Mouse (Mus musculus): ENCODE data around the gene Pde10a. TPM values are rescaled to one million over a fixed set of nuclear protein-coding genes. Genes with fewer than 3 reads are reported as not detected.

Gene Pde10a
- total and polyA plus RNA-seq, 2 experiments, result 0.28 to 0.56 TPM

GRCm38 (mm10) chr17:8815864-8816263, 290.7 kb downstream of the Pde10a start:
- no peak overlapping the region for H3K9ac ChIP-seq (ENCODE audit: low read depth, low read length)
- no peak for DNase-seq (ENCODE audit: extremely low read depth, low read depth, low spot score)
- no peaks in the 10 kb centered on the region for H3K36me3 ChIP-seq (ENCODE audit: control insufficient read depth, insufficient read depth, low read length)
- TF ChIP-seq POLR2A (IDR thresholded peaks at IDR 0.05; ENCODE audit: extremely low read depth, insufficient read depth, low read length) (no peak), CTCF (IDR thresholded peaks at IDR 0.05; ENCODE audit: low read depth, low read length) (no peak)
- H3K27me3 ChIP-seq (ENCODE audit: control insufficient read depth, insufficient read depth, low read length), result no peaks in the 10 kb centered on the region; the same call in 1 of the 2 replicates
- peaks cover 2% of the 10 kb centered on the region; the same call in 1 of the 2 replicates for H3K4me1 ChIP-seq (ENCODE audit: control insufficient read depth, insufficient read depth, low read length)
- WGBS, result 56% methylated on average over 5 of the region's 5 CpGs
- H3K79me2 ChIP-seq (ENCODE audit: control insufficient read depth, insufficient read depth, low read length), result no peaks in the 10 kb centered on the region
- H3K27ac ChIP-seq (replicated peaks; ENCODE audit: insufficient read depth, low read depth, low read length), result no peak overlapping the region
- no peak overlapping the region for H3K4me3 ChIP-seq (ENCODE audit: insufficient read depth, low read depth, low read length)

- Histone ChIP-seq H3K27me3 (ENCODE audit: control insufficient read depth, insufficient read depth, low read length) (no peaks in the 10 kb centered on the region; the same call in 1 of the 2 replicates), H3K36me3 (ENCODE audit: control insufficient read depth, insufficient read depth, low read length) (no peaks in the 10 kb centered on the region), H3K4me1 (ENCODE audit: control insufficient read depth, insufficient read depth, low read length) (peaks cover 2% of the 10 kb centered on the region; the same call in 1 of the 2 replicates), H3K27ac (replicated peaks; ENCODE audit: insufficient read depth, low read depth, low read length) (no peak overlapping the region), H3K79me2 (ENCODE audit: control insufficient read depth, insufficient read depth, low read length) (no peaks in the 10 kb centered on the region), H3K4me3 (ENCODE audit: insufficient read depth, low read depth, low read length) (no peak overlapping the region), H3K9ac (ENCODE audit: low read depth, low read length) (no peak overlapping the region)
- DNase-seq (ENCODE audit: extremely low read depth, low read depth, low spot score), result no peak
- no peak for TF ChIP-seq CTCF (IDR thresholded peaks at IDR 0.05; ENCODE audit: low read depth, low read length)
- TF ChIP-seq POLR2A (IDR thresholded peaks at IDR 0.05; ENCODE audit: extremely low read depth, insufficient read depth, low read length), result no peak
- 86% methylated on average over 13 of the region's 13 CpGs for WGBS
These were observed 293.5 kb downstream of the Pde10a start for GRCm38 (mm10) chr17:8818675-8819074.

- no peaks in the 10 kb centered on the region; the same call in 1 of the 2 replicates for H3K4me1 ChIP-seq (ENCODE audit: control insufficient read depth, insufficient read depth, low read length)
- H3K27ac ChIP-seq (replicated peaks; ENCODE audit: insufficient read depth, low read depth, low read length), result no peak overlapping the region
- no peaks in the 10 kb centered on the region for H3K36me3 ChIP-seq (ENCODE audit: control insufficient read depth, insufficient read depth, low read length)
- TF ChIP-seq CTCF (IDR thresholded peaks at IDR 0.05; ENCODE audit: low read depth, low read length), result no peak
- no peaks in the 10 kb centered on the region; the same call in 1 of the 2 replicates for H3K27me3 ChIP-seq (ENCODE audit: control insufficient read depth, insufficient read depth, low read length)
- 67% methylated on average over 7 of the region's 7 CpGs for WGBS
- H3K4me3 ChIP-seq (ENCODE audit: insufficient read depth, low read depth, low read length), result no peak overlapping the region
- no peaks in the 10 kb centered on the region for H3K79me2 ChIP-seq (ENCODE audit: control insufficient read depth, insufficient read depth, low read length)
- DNase-seq (ENCODE audit: extremely low read depth, low read depth, low spot score), result no peak
- no peak overlapping the region for H3K9ac ChIP-seq (ENCODE audit: low read depth, low read length)
These were observed 298.4 kb downstream of the Pde10a start for GRCm38 (mm10) chr17:8823548-8823947.

- no peak for DNase-seq (ENCODE audit: extremely low read depth, low read depth, low spot score)
- no peak overlapping the region for H3K9ac ChIP-seq (ENCODE audit: low read depth, low read length)
- no peaks in the 10 kb centered on the region for H3K27me3 ChIP-seq (ENCODE audit: control insufficient read depth, insufficient read depth, low read length)
- no peaks in the 10 kb centered on the region; the same call in 1 of the 2 replicates for H3K4me1 ChIP-seq (ENCODE audit: control insufficient read depth, insufficient read depth, low read length)
- H3K27ac ChIP-seq (replicated peaks; ENCODE audit: insufficient read depth, low read depth, low read length), result no peak overlapping the region
- no peak for TF ChIP-seq CTCF (IDR thresholded peaks at IDR 0.05; ENCODE audit: low read depth, low read length)
- no peak for TF ChIP-seq POLR2A (IDR thresholded peaks at IDR 0.05; ENCODE audit: extremely low read depth, insufficient read depth, low read length)
- no peak overlapping the region for H3K4me3 ChIP-seq (ENCODE audit: insufficient read depth, low read depth, low read length)
- no peaks in the 10 kb centered on the region for H3K79me2 ChIP-seq (ENCODE audit: control insufficient read depth, insufficient read depth, low read length)
- H3K36me3 ChIP-seq (ENCODE audit: control insufficient read depth, insufficient read depth, low read length), result no peaks in the 10 kb centered on the region
- 86% methylated on average over 9 of the region's 9 CpGs for WGBS
These were observed 302.0 kb downstream of the Pde10a start for GRCm38 (mm10) chr17:8827204-8827603.

GRCm38 (mm10) chr17:8831001-8831400, 305.8 kb downstream of the Pde10a start:
- TF ChIP-seq POLR2A (IDR thresholded peaks at IDR 0.05; ENCODE audit: extremely low read depth, insufficient read depth, low read length), result no peak
- TF ChIP-seq CTCF (IDR thresholded peaks at IDR 0.05; ENCODE audit: low read depth, low read length), result no peak
- Histone ChIP-seq H3K4me1 (ENCODE audit: control insufficient read depth, insufficient read depth, low read length) (no peaks in the 10 kb centered on the region; the same call in 1 of the 2 replicates), H3K27ac (replicated peaks; ENCODE audit: insufficient read depth, low read depth, low read length) (no peak overlapping the region), H3K36me3 (ENCODE audit: control insufficient read depth, insufficient read depth, low read length) (no peaks in the 10 kb centered on the region), H3K79me2 (ENCODE audit: control insufficient read depth, insufficient read depth, low read length) (no peaks in the 10 kb centered on the region), H3K9ac (ENCODE audit: low read depth, low read length) (no peak overlapping the region), H3K4me3 (ENCODE audit: insufficient read depth, low read depth, low read length) (no peak overlapping the region), H3K27me3 (ENCODE audit: control insufficient read depth, insufficient read depth, low read length) (no peaks in the 10 kb centered on the region)
- 87% methylated on average over 5 of the region's 5 CpGs for WGBS
- no peak for DNase-seq (ENCODE audit: extremely low read depth, low read depth, low spot score)

GRCm38 (mm10) chr17:8836292-8836691, 311.1 kb downstream of the Pde10a start:
- no peak for DNase-seq (ENCODE audit: extremely low read depth, low read depth, low spot score)
- H3K79me2 ChIP-seq (ENCODE audit: control insufficient read depth, insufficient read depth, low read length), result no peaks in the 10 kb centered on the region
- 0 out of 2 replicates have a peak, but pooled peaks cover 2% of the 10 kb centered on the region for H3K4me1 ChIP-seq (ENCODE audit: control insufficient read depth, insufficient read depth, low read length)
- no peak overlapping the region for H3K4me3 ChIP-seq (ENCODE audit: insufficient read depth, low read depth, low read length)
- H3K27ac ChIP-seq (replicated peaks; ENCODE audit: insufficient read depth, low read depth, low read length), result no peak overlapping the region
- TF ChIP-seq CTCF (IDR thresholded peaks at IDR 0.05; ENCODE audit: low read depth, low read length) (no peak), POLR2A (IDR thresholded peaks at IDR 0.05; ENCODE audit: extremely low read depth, insufficient read depth, low read length) (no peak)
- H3K27me3 ChIP-seq (ENCODE audit: control insufficient read depth, insufficient read depth, low read length), result no peaks in the 10 kb centered on the region
- no peak overlapping the region for H3K9ac ChIP-seq (ENCODE audit: low read depth, low read length)
- WGBS, result 78% methylated on average over 5 of the region's 5 CpGs
- no peaks in the 10 kb centered on the region for H3K36me3 ChIP-seq (ENCODE audit: control insufficient read depth, insufficient read depth, low read length)
